Mouse (Mus musculus) macrophage (primary cell): ENCODE measurements around the gene Rpl3. TPM values are rescaled to one million over a fixed set of nuclear protein-coding genes. Genes with fewer than 3 reads are reported as not detected.

Experiments
- H3K27ac ChIP-seq: fragments of 350-480 bp; formaldehyde crosslinking; 2 replicates; pipeline ENCODE4 v1.9.0; 2021
- H3K36me3 ChIP-seq: fragments of 350-480 bp; formaldehyde crosslinking; 2 replicates; pipeline ENCODE4 v1.9.0; 2021; ENCODE audit errors: inconsistent target
- H3K4me3 ChIP-seq: fragments of 350-480 bp; formaldehyde crosslinking; 2 replicates; pipeline ENCODE4 v1.9.0; 2021; ENCODE audit errors: inconsistent target
- H3K79me2 ChIP-seq: fragments of 350-480 bp; formaldehyde crosslinking; 2 replicates; pipeline ENCODE4 v1.9.0; 2021; ENCODE audit errors: inconsistent target
- WGBS: methylation state at CpG from one replicate; pipeline ENCODE4 v1.1.7; 2026; ENCODE audit warnings: inconsistent platforms; ENCODE audit not compliant: missing documents; 5-methylcytosine and 5-hydroxymethylcytosine counted together
- polyA plus RNA-seq: library from polyadenylated mRNA; stranded (reverse); fragments of 250-400 nt; gene quantifications from 3 replicates; pipeline ENCODE4 v1.2.4, GENCODE M21; 2018; ENCODE audit warnings: inconsistent platforms

Rpl3 gene
- polyA plus RNA-seq, 1 experiment from 2014 or later: 633 TPM

GRCm38 (mm10) chr15:80058151-80058550 is 33.5 kb downstream of the Rpl3 start:
- H3K4me3 ChIP-seq: no peak overlapping the region
- WGBS: 92% methylated on average over 7 of the region's 7 CpGs
- no peaks in the 10 kb centered on the region for H3K79me2 ChIP-seq
- no peak overlapping the region for H3K27ac ChIP-seq
- H3K36me3 ChIP-seq: no peaks in the 10 kb centered on the region

GRCm38 (mm10) chr15:80054034-80054710 is 37.5 kb downstream of the Rpl3 start:
- Histone ChIP-seq H3K79me2 (no peaks in the 10 kb centered on the region), H3K4me3 (no peak overlapping the region), H3K27ac (peak overlapping the region; percentile 49), H3K36me3 (no peaks in the 10 kb centered on the region)
- 69% methylated on average over 7 of the region's 7 CpGs for WGBS

GRCm38 (mm10) chr15:80053381-80054033 is 38.2 kb downstream of the Rpl3 start:
- Histone ChIP-seq H3K27ac (peak overlapping the region; percentile 49), H3K79me2 (no peaks in the 10 kb centered on the region), H3K4me3 (no peak overlapping the region), H3K36me3 (no peaks in the 10 kb centered on the region)
- WGBS: 82% methylated on average over 8 of the region's 8 CpGs

DNA sequence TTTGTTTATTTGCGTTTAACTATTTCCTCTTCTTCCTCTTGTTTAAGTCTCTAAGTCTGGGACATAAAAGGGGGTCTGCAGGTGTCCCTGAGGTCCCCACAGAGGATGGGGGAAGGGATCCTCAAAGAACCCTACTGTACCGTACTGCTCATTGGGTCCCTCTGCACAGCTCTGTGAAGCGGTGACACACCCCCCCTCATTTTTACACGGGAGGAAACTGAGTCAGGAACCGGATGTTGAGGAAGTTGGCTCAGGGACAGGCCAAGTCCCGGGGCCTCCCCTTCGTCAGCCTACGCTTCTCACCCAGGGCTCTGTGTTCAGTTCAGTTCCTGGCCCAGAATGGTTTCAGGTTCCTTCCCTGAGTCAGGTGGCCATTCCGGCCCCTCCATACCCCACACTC is 39.9 kb downstream of the Rpl3 start:
- H3K79me2 ChIP-seq: no peaks in the 10 kb centered on the region
- no peak overlapping the region for H3K4me3 ChIP-seq
- no peak overlapping the region for H3K27ac ChIP-seq
- WGBS: 45% methylated on average over 9 of the region's 9 CpGs
- H3K36me3 ChIP-seq: no peaks in the 10 kb centered on the region

DNA sequence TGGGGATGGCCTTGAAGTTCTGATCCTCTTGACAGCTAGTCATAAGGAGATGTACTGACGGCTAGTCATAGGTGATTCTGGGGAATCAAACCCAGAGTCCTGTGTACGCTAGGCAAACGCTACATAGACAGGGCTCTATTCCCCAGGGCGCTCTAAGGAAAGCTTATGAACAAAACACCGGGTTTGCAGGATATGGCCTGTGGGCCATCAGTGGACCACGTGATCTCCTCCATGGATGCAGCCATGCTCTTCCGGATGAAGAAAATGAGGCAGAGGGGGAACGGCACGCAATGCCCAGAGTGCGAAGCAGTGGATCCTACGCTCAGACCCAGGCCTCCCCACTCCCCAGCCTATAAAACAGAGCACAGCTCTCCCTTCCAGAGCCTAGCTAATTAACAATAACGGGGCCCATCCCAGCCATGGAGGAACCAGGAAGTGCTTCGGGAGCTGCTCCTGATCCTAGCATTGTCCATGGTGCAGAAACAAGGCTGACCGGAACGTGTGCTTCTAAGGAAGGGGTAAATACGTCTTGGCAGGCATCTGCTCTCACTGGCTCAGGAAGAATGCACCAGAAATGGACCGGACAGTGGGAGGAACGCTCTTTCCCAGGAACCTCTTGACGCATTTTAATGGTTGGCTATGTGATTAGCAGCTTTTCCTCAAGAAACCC is 40.4 kb downstream of the Rpl3 start:
- Histone ChIP-seq H3K36me3 (no peaks in the 10 kb centered on the region), H3K4me3 (no peak overlapping the region), H3K27ac (no peak overlapping the region), H3K79me2 (no peaks in the 10 kb centered on the region)
- 87% methylated on average over 19 of the region's 19 CpGs for WGBS

DNA sequence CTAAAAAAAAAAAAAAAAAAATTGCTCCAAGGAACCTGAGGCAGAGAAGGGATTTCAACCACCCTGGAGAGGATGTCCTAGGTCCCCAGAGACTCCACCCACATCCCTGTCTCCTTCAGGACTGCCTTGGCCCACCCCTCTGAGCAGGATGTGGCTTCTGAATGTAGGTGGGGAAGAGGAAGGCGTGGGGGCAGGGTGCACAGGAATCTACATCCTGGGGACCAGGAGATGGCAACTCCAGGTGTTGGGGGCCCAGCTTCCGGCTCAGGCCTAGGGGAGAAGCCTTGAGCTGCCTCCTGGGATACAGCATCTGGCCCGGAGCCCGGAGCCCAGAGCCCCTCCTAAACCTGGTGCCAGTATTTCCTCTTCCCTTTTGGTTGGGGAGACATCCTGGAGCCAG is 41.6 kb downstream of the Rpl3 start:
- H3K27ac ChIP-seq: no peak overlapping the region
- no peak overlapping the region for H3K4me3 ChIP-seq
- H3K79me2 ChIP-seq: no peaks in the 10 kb centered on the region
- H3K36me3 ChIP-seq: no peaks in the 10 kb centered on the region
- WGBS: 59% methylated on average over 4 of the region's 4 CpGs

DNA sequence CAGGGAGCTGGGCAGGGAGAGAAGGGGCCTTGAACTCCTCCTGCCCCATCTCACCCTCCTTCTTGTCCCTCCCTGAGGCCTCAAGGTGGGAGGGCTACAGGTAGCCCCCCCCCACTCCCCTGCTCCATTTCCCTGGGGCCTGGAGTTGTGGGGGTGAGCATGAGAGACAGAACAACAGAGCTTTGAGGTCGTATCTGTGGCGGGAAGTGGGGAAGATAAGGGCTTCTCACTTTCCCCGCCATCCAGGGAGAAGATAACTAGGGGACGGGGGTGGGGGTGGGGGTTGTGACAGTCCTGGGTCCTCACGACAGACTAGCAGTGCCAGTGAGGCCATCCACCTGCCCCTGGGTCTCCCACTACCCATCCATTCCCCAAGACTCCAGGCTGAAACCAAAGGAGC is 43.7 kb downstream of the Rpl3 start:
- no peaks in the 10 kb centered on the region for H3K79me2 ChIP-seq
- no peak overlapping the region for H3K27ac ChIP-seq
- H3K36me3 ChIP-seq: no peaks in the 10 kb centered on the region
- WGBS: 82% methylated on average over 5 of the region's 5 CpGs
- no peak overlapping the region for H3K4me3 ChIP-seq

- H3K36me3 ChIP-seq: no peaks in the 10 kb centered on the region
- H3K79me2 ChIP-seq: no peaks in the 10 kb centered on the region
- H3K27ac ChIP-seq: no peak overlapping the region
- no peak overlapping the region for H3K4me3 ChIP-seq
- 80% methylated on average over 2 of the region's 2 CpGs for WGBS
These were observed 44.4 kb downstream of the Rpl3 start for GRCm38 (mm10) chr15:80047242-80047641.

DNA sequence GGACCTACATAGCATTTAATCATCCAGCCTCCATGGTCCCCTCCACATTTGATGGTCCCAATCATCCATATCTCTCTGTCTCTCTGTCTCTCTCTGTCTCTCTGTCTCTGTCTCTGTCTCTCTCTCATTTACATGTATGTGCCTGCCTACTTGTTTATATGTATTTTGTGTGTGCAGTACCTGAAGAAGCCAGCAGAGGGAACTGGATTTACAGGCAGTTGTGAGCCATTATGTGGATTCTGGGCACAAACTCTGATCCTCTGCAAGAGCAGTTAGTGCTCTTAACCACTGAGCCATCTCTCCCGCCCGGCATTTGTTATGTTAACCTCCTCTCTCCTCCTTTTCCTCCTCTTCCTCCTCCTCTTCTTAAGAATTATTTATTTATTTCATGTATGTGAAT is 45.9 kb downstream of the Rpl3 start:
- Histone ChIP-seq H3K4me3 (no peak overlapping the region), H3K79me2 (no peaks in the 10 kb centered on the region), H3K36me3 (no peaks in the 10 kb centered on the region), H3K27ac (no peak overlapping the region)
- WGBS: 90% methylated on average over 2 of the region's 2 CpGs

DNA sequence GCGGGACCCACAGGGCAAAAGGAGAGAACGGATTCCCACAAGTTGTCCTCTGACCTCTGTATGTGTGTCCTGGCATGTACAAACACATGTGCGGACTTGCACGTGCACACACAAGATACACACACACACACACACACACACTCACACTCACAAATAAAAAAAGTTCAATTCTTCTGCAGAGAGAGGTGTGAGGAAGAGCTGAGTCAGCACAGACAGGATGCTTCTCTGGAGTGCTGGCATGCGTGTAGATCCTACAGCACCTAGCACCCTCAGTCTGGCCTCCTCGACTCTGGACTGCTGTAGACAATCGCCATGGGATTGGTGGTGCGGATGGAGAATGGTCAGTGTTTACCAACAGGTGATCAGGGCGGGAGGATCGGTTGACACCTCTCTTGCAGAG is 47.4 kb downstream of the Rpl3 start:
- WGBS: 77% methylated on average over 10 of the region's 10 CpGs
- no peak overlapping the region for H3K4me3 ChIP-seq
- H3K27ac ChIP-seq: no peak overlapping the region
- H3K79me2 ChIP-seq: no peaks in the 10 kb centered on the region
- H3K36me3 ChIP-seq: no peaks in the 10 kb centered on the region

- H3K4me3 ChIP-seq: no peak overlapping the region
- H3K36me3 ChIP-seq: no peaks in the 10 kb centered on the region
- H3K79me2 ChIP-seq: no peaks in the 10 kb centered on the region
- H3K27ac ChIP-seq: no peak overlapping the region
- 2% methylated on average over 4 of the region's 4 CpGs for WGBS
These were observed 49.5 kb downstream of the Rpl3 start for GRCm38 (mm10) chr15:80042152-80042551.

GRCm38 (mm10) chr15:80038110-80038391 is 53.6 kb downstream of the Rpl3 start:
- H3K27ac ChIP-seq: peak overlapping the region; percentile 13
- no peak overlapping the region for H3K4me3 ChIP-seq
- no peaks in the 10 kb centered on the region for H3K79me2 ChIP-seq
- 100% methylated on average over 2 of the region's 2 CpGs for WGBS
- H3K36me3 ChIP-seq: no peaks in the 10 kb centered on the region

- H3K27ac ChIP-seq: peak overlapping the region; percentile 13
- H3K79me2 ChIP-seq: no peaks in the 10 kb centered on the region
- H3K4me3 ChIP-seq: no peak overlapping the region
- 53% methylated on average over 11 of the region's 11 CpGs for WGBS
- no peaks in the 10 kb centered on the region for H3K36me3 ChIP-seq
These were observed 54.2 kb downstream of the Rpl3 start for GRCm38 (mm10) chr15:80037255-80038109.

DNA sequence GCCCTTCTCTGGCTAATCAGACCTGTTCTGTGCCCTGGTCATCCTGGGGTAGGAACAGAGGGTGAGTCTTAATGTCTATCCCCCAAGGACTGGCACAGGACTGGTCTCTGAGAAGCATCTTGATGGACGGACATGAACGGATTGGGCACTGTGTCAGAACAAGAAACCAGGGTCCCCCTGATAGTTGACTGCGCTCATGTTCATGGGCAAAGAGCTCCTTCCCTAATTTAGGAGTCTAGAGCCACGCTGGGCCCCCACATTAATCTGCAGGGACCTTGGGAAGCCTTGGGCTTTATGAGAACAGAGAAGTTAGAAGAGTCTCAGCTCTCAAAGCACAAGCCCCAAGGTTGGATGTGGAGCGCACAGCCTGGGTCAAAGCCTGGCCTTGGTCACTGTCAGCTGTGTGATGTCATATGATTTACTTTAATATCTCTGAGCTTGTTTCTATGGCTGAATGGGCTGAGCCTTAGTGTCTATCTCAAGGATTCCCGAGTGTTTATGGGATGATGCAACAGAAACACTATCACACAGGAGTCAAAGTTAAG is 56.3 kb downstream of the Rpl3 start:
- H3K4me3 ChIP-seq: no peak overlapping the region
- 90% methylated on average over 6 of the region's 6 CpGs for WGBS
- H3K79me2 ChIP-seq: no peaks in the 10 kb centered on the region
- peak overlapping the region; percentile 46 for H3K27ac ChIP-seq
- no peaks in the 10 kb centered on the region for H3K36me3 ChIP-seq
